Mouse (Mus musculus): ENCODE data around the gene Gsto1. TPM values are rescaled to one million over a fixed set of nuclear protein-coding genes. Genes with fewer than 3 reads are reported as not detected.

Gene Gsto1
- 340 and 673 TPM in 2 replicates for polyA plus RNA-seq (2011; ENCODE audit: insufficient read length, low read depth, missing spikeins)

DNA sequence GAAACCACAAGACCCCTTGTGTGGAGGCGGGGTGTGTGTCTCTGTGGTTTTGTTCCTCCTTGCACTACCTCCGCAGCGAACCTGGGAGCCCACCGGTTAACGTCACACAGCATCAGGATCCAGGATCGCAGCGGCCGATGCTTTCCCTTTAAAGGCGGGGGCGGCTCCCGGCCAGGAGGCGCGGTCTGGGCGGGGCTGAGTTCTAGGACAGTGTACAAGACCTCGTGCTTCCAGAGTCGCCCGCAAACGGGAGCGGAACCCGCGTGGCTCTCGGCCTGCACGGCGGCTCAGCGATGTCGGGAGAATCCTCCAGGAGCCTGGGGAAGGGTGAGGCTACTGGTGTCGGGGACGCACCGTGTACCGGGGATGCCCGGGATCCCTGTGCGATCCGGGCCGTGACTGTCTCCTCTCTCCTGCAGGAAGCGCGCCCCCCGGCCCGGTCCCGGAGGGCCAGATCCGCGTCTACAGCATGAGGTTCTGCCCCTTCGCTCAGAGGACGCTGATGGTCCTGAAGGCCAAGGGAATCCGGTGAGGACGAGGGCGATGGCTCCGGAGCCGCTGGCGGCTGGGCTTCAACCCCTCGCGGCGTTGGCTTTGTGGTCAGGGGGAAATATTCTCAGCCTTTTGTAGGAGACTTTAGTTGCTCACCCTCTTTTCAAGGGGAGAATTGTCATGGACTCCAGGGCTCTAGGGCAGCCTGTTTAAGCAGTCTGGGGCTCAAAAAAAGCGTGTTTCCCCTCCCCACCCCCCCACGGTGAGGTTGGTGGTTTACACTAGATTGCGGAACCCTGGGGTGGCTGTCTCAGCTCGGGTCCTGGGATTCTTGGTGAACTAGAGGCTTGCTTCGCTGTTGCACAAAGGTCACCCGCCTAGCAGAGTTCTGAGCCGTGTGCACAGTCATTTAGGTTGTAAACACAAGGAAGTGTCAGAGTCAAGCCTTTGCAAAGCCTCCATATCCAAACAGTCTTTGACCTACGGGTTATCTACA is at the start of gene Gsto1:
Gene Gsto1, plus strand, starts transcription at position 175 of the 988 bp plus-strand sequence.
- H3K4me3 ChIP-seq (ENCODE audit: insufficient read depth, low read length) = peak within 1 kb of the TSS; percentile 95
- H3K4me1 ChIP-seq (ENCODE audit: control insufficient read depth, insufficient read depth, low read length) = peaks cover 16% of the 10 kb centered on the region
- peak within 1 kb of the TSS; percentile 96 for H3K27ac ChIP-seq (ENCODE audit: insufficient read depth, low read length)
- TF ChIP-seq POLR2A (IDR thresholded peaks at IDR 0.05; ENCODE audit: low read depth, low read length) = peak; percentile 99
- TF ChIP-seq CTCF (IDR thresholded peaks at IDR 0.05; ENCODE audit: borderline replicate concordance, insufficient read depth, low read length) = no peak

DNA sequence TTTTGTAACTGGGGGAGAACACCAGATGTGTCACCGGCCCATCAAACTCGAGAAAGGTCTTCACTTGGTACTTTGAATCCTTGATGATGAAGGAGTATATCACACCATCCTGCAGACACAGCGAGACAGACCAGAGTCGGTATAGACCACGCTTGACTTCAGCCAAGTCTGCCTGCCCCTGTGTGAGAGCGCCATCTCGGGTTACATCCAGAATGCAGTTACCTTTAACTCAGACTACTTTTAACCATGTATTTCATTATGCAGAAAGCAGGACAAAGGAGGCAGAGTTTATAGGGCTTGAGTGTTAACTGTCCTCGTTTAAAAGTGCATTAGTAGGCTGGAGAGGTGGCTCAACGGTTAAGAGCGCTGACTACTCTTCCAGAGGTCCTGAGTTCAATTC is 42.7 kb upstream of the Gsto1 start:
- Histone ChIP-seq H3K4me3 (ENCODE audit: insufficient read depth, low read length) (no peak overlapping the region), H3K4me1 (ENCODE audit: control insufficient read depth, insufficient read depth, low read length) (no peaks in the 10 kb centered on the region), H3K27ac (ENCODE audit: insufficient read depth, low read length) (no peak overlapping the region)
- no peak for TF ChIP-seq POLR2A (IDR thresholded peaks at IDR 0.05; ENCODE audit: low read depth, low read length)
- TF ChIP-seq CTCF (IDR thresholded peaks at IDR 0.05; ENCODE audit: borderline replicate concordance, insufficient read depth, low read length) = no peak

DNA sequence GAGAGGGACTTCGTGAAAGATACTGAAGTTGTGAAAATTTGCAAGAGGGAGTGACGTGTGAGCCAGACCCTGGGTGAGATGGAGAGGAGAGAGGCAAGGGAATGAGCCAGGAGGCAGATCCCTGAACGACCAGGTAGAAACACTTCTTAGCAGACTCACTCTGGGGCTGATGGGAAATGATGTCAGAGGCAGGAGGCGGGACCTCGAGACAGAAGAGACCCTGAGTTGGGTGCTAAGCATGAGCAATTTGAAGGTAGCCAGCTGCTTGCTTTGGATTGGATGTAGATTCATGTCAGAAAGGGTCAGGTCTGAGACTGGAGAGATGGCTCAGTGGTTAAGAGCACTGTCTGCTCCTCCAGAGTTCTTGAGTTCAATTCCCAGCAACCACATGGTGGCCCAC is 40.0 kb upstream of the Gsto1 start:
- no peak overlapping the region for H3K27ac ChIP-seq (ENCODE audit: insufficient read depth, low read length)
- TF ChIP-seq POLR2A (IDR thresholded peaks at IDR 0.05; ENCODE audit: low read depth, low read length) = no peak
- no peak for TF ChIP-seq CTCF (IDR thresholded peaks at IDR 0.05; ENCODE audit: borderline replicate concordance, insufficient read depth, low read length)
- H3K4me3 ChIP-seq (ENCODE audit: insufficient read depth, low read length) = no peak overlapping the region
- no peaks in the 10 kb centered on the region for H3K4me1 ChIP-seq (ENCODE audit: control insufficient read depth, insufficient read depth, low read length)

DNA sequence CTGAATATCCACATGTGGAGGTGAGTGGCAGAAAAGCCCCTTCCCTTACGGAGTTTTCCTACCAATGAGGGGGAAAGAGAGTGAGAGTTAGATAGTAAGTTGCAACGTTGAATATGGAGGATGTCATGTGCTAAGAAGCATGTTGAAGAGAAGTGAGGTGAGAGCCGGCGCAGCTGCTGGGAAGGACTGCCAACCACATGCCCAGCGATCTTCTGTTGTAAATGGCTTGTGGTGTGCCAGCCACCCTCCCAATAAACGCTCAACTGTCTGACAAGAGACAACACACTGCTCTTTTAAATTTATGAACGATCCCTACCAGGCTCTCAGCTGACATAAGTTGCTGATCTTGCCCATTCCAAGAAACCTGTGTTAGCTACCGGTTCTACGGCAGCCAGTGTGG is 37.1 kb upstream of the Gsto1 start:
- H3K27ac ChIP-seq (ENCODE audit: insufficient read depth, low read length) = no peak overlapping the region
- H3K4me3 ChIP-seq (ENCODE audit: insufficient read depth, low read length) = no peak overlapping the region
- H3K4me1 ChIP-seq (ENCODE audit: control insufficient read depth, insufficient read depth, low read length) = no peaks in the 10 kb centered on the region
- TF ChIP-seq CTCF (IDR thresholded peaks at IDR 0.05; ENCODE audit: borderline replicate concordance, insufficient read depth, low read length) (no peak), POLR2A (IDR thresholded peaks at IDR 0.05; ENCODE audit: low read depth, low read length) (no peak)

DNA sequence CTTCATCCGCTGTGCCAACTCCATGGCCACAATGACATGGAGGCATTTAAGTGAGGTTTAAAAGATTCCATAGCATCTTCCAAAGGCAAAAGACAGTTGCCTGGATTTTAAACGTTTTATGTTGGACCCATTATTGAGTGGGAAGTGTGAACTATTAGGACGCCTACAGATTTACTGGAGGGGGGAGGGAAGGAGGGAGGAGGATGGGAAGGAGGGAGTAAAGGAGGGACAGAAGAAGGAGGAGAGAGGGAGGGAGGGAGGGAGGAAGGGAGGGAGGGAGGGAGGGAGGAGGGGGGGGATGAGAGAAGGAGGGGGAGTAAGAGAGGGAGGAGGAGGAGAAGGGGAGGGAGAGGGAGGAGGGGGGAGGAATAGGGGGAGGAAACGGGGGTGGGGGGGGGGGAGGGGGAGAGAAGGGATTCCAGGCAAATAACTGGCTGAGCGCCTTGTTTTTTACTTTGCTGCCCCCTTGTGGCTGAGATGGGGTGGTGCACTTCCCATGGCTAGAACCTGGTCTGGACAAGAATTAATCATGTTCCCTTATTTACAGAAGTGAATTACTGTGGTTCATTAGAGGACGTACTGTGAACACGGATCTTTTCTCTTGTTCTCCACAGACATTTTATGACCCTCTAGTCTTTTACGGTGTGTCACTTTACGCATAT is 33.8 kb upstream of the Gsto1 start:
- TF ChIP-seq POLR2A (IDR thresholded peaks at IDR 0.05; ENCODE audit: low read depth, low read length) (no peak), CTCF (IDR thresholded peaks at IDR 0.05; ENCODE audit: borderline replicate concordance, insufficient read depth, low read length) (peak; percentile 39; the same call in 1 of the 2 replicates)
- H3K4me1 ChIP-seq (ENCODE audit: control insufficient read depth, insufficient read depth, low read length) = no peaks in the 10 kb centered on the region
- H3K4me3 ChIP-seq (ENCODE audit: insufficient read depth, low read length) = no peak overlapping the region
- no peak overlapping the region for H3K27ac ChIP-seq (ENCODE audit: insufficient read depth, low read length)

DNA sequence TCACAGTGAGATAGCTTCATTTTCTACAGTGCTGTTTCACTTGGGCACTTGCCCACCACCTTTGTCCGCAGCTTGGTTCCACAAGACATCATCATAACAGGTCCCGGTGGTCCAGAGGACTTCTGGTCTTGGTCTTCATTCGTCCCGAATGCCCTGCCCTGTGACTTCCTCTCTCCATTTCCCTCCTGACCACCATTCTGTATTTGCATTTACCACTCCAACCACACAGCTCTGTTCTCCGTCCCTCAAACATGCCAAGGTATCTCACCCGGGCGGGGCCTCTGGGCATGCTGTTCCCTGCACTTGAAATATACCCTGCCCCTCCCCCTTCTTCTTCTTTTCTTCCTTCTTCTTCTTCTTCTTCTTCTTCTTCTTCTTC is 33.3 kb upstream of the Gsto1 start:
- TF ChIP-seq POLR2A (IDR thresholded peaks at IDR 0.05; ENCODE audit: low read depth, low read length) = no peak
- TF ChIP-seq CTCF (IDR thresholded peaks at IDR 0.05; ENCODE audit: borderline replicate concordance, insufficient read depth, low read length) = no peak
- no peak overlapping the region for H3K4me3 ChIP-seq (ENCODE audit: insufficient read depth, low read length)
- no peaks in the 10 kb centered on the region for H3K4me1 ChIP-seq (ENCODE audit: control insufficient read depth, insufficient read depth, low read length)
- no peak overlapping the region for H3K27ac ChIP-seq (ENCODE audit: insufficient read depth, low read length)

DNA sequence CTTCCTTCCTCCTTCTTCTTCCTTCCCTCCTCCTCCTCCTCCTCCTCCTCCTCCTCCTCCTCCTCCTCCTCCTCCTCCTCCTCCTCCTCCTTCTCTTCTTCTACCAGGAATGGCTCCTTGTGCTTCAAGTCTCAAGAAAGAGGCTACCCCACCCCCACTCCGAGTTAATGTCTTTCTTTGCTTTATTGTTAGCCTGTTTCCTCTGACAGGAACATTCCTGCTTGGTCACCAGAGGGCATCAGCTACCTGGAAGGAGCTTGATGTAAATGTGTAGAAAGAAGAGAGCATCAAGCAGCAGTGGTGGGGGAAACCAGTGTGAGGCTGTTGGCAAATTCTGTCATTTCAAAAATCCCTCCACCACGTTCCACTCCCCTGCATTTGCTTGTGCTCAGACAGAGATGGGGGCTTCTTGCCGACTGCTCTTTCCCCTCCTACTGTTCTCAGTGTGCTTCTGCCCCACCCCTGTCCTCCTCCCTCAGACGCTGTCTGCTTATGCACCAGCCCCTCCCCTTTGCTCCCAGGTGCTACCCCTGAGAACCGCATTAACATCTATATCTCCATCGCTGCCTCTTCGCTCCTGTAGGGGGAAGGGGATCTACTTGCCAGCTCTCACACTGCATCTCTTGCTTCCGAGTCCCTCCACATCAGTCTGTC is 32.5 kb upstream of the Gsto1 start:
- no peak for TF ChIP-seq CTCF (IDR thresholded peaks at IDR 0.05; ENCODE audit: borderline replicate concordance, insufficient read depth, low read length)
- no peak for TF ChIP-seq POLR2A (IDR thresholded peaks at IDR 0.05; ENCODE audit: low read depth, low read length)
- no peak overlapping the region for H3K27ac ChIP-seq (ENCODE audit: insufficient read depth, low read length)
- no peaks in the 10 kb centered on the region for H3K4me1 ChIP-seq (ENCODE audit: control insufficient read depth, insufficient read depth, low read length)
- H3K4me3 ChIP-seq (ENCODE audit: insufficient read depth, low read length) = no peak overlapping the region

DNA sequence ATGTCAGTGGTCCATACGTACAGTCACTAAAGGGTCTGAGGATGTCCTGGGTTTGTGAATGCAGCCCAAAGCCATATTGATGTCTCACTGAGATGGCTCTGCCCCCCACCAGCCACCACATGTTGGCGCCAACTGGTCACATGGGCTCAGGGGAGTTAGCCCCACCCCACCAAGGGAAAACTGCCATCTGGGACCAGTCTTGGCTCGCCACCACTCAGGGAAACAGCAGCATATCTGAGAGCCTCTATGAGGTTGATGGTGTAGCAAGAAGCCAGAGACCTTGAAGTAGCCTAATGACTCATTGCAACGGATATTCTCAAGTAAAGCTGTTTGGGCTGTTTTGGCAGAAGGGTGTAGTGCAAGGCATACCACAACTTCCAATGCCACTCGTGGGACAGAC is 30.7 kb upstream of the Gsto1 start:
- Histone ChIP-seq H3K4me1 (ENCODE audit: control insufficient read depth, insufficient read depth, low read length) (no peaks in the 10 kb centered on the region), H3K27ac (ENCODE audit: insufficient read depth, low read length) (no peak overlapping the region), H3K4me3 (ENCODE audit: insufficient read depth, low read length) (no peak overlapping the region)
- TF ChIP-seq CTCF (IDR thresholded peaks at IDR 0.05; ENCODE audit: borderline replicate concordance, insufficient read depth, low read length) (no peak), POLR2A (IDR thresholded peaks at IDR 0.05; ENCODE audit: low read depth, low read length) (no peak)

DNA sequence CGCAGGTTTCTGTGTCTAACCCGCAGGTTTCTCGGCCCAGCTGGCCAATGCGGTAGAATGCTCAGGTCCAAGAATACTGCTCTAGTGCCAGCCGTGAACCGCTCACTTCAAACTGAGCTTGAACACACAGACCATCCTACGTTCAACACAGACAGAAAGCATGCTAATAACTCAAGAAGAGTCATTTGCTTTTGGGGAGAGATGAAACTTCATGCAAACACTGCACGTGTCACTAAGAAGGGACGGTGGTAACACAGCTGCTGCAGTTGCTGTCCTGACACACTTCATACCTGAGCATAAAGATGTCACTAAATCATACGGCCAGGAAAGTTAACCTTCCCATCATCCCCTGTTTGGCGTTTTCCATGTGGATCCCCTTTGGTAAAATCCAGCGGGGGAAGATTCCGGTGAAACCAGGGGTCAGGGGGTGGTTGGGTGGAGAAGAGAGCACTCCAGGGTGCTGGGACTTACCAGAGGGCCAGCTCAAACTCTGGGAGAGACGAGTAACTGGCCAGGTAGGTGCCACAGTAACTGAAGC is 24.8 kb upstream of the Gsto1 start:
- Histone ChIP-seq H3K4me3 (ENCODE audit: insufficient read depth, low read length) (no peak overlapping the region), H3K4me1 (ENCODE audit: control insufficient read depth, insufficient read depth, low read length) (peaks cover 3% of the 10 kb centered on the region; the same call in 1 of the 2 replicates), H3K27ac (ENCODE audit: insufficient read depth, low read length) (no peak overlapping the region)
- TF ChIP-seq POLR2A (IDR thresholded peaks at IDR 0.05; ENCODE audit: low read depth, low read length) = no peak
- TF ChIP-seq CTCF (IDR thresholded peaks at IDR 0.05; ENCODE audit: borderline replicate concordance, insufficient read depth, low read length) = no peak
